Comparison of ENCODE assay signal across 30 mouse cellular contexts in the genomic region with DNA sequence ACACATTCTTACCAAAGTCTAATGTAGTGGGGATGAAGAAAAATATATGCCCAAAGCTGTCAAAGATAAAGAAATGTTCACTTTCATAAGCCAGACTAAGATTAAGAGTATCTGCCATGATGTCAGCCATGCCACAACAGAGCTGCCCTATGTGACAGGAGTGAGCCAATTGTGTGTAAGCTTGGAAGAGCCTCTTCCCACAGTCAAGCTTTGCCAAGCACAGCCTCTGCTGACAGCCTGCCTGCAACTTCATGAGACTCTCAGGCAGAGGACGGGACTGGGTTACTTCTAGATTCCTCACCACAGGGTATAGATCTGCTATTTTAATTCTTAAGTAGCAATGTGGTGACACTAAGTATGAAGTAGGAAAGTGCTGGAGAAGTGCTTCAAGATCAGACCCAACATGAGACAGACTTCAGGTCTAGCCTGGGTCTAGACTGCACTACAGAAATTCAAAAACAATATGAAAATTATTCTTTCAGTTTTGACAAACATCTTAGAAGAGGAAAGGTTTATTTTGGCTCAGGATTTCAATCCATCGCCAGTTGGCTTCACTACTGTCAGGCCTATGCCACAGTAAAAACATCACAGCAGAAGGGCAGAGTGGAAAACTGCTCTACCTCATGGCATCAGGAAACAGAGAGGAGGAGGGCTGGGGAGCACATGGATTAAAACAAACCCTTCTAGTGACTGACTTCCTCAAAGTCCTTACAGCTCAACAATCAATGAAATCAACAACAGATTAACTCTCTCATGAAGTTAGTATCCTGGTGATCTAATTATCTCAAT. TPM values are rescaled to one million over a fixed set of nuclear protein-coding genes. Genes with fewer than 3 reads are reported as not detected.
A peak's percentile ranks its signal among the peaks of the same experiment; 100 is the strongest.
DNase-seq lines count a peak whose midpoint lies in the region; ATAC-seq and TF ChIP-seq lines count a peak whose summit lies in the region.
"Had no signal": no experiment of that assay in that cellular context is flagged by ENCODE, and none has a peak within 500 bp of the region (broad histone marks: within the 10 kb centered on the region; RNA-seq: fewer than 3 reads in every experiment).

No protein-coding gene starts in this region.

- DNase-seq in forebrain, embryonic 14.5 days (ENCODE audit: low spot score), result peak; percentile 22
- no peak for DNase-seq in forebrain, embryonic 11.5 days (ENCODE audit: low spot score)
- no peak for DNase-seq in forebrain, postnatal 0 days
- no peak for DNase-seq in forebrain, embryonic 10.5 days (ENCODE audit: extremely low spot score, low spot score)
- DNase-seq in heart, adult 11 months, result peak; percentile 87
- DNase-seq in heart, adult 2 months, result no peak
- DNase-seq in brain, embryonic 14.5 days (ENCODE audit: low read depth), result peak; percentile 37
- DNase-seq in spleen, postnatal 10 days (ENCODE audit: low spot score in 2 of 2), result no peak
- DNase-seq: adrenal gland, postnatal 10 days; adrenal gland, postnatal 36 days; cerebellum, adult 11-12 months; cerebellum, adult 9-10 months; cerebellum, postnatal 14 days; gastrocnemius, postnatal 10 days; gastrocnemius, postnatal 36 days; heart, adult 18-20 months; heart, postnatal 14 days; heart, postnatal 4 days; kidney, adult 18-20 months; kidney, adult 9 months had no signal

- no peak overlapping the region for H3K4me2 ChIP-seq in forebrain, embryonic 14.5 days (ENCODE audit: low read length)
- no peak overlapping the region for H3K4me2 ChIP-seq in forebrain, embryonic 11.5 days (ENCODE audit: low read depth, low read length, severe bottlenecking)
- H3K4me2 ChIP-seq in forebrain, postnatal 0 days (ENCODE audit: low read depth), result no peak overlapping the region
- H3K4me2 ChIP-seq: heart, embryonic 13.5 days; hindbrain, embryonic 14.5 days had no signal

- WGBS in forebrain, embryonic 14.5 days, result 80% methylated on average over 2 of the region's 2 CpGs
- WGBS in forebrain, embryonic 11.5 days, result 90% methylated on average over 2 of the region's 2 CpGs
- 58% methylated on average over 2 of the region's 2 CpGs for WGBS in forebrain, postnatal 0 days
- 95% methylated on average over 2 of the region's 2 CpGs for WGBS in forebrain, embryonic 10.5 days
- WGBS in heart, adult 2 months, result 50% methylated on average over 2 of the region's 2 CpGs

- peaks cover 4% of the 10 kb centered on the region for H3K4me1 ChIP-seq in forebrain, embryonic 14.5 days (ENCODE audit: control insufficient read depth, insufficient read depth, low read length)
- H3K4me1 ChIP-seq in forebrain, embryonic 11.5 days (replicated peaks; ENCODE audit: control insufficient read depth, insufficient read depth, low read length), result peaks cover 8% of the 10 kb centered on the region; the same call in 1 of the 2 replicates
- H3K4me1 ChIP-seq in forebrain, postnatal 0 days (ENCODE audit: insufficient read depth), result 0 out of 2 replicates have a peak, but pooled peaks cover 10% of the 10 kb centered on the region
- peaks cover 21% of the 10 kb centered on the region for H3K4me1 ChIP-seq in forebrain, embryonic 10.5 days
- no peaks in the 10 kb centered on the region; the same call in 1 of the 2 replicates for H3K4me1 ChIP-seq in heart, adult 2 months (ENCODE audit: control insufficient read depth, insufficient read depth, low read length)
- H3K4me1 ChIP-seq: heart, embryonic 10.5 days had no signal

- no peaks in the 10 kb centered on the region for H3K36me3 ChIP-seq in forebrain, embryonic 14.5 days (ENCODE audit: control insufficient read depth, insufficient read depth, low read length)
- no peaks in the 10 kb centered on the region for H3K36me3 ChIP-seq in forebrain, embryonic 11.5 days (ENCODE audit: control insufficient read depth, insufficient read depth, low read length)
- no peaks in the 10 kb centered on the region for H3K36me3 ChIP-seq in forebrain, postnatal 0 days (ENCODE audit: insufficient read depth)
- peaks cover 26% of the 10 kb centered on the region for H3K36me3 ChIP-seq in forebrain, embryonic 10.5 days (replicated peaks)
- H3K36me3 ChIP-seq in heart, adult 2 months (ENCODE audit: control insufficient read depth, insufficient read depth, low read length), result peaks cover 6% of the 10 kb centered on the region; the same call in 1 of the 2 replicates

- no peak for TF ChIP-seq EP300 in heart, adult 2 months (IDR thresholded peaks at IDR 0.05; ENCODE audit: insufficient read depth, low read depth, low read length)

- intact Hi-C loops in heart, adult 2 months (cut with DNase I), result no loop called here

- no peaks in the 10 kb centered on the region for H3K79me2 ChIP-seq in heart, adult 2 months (replicated peaks; ENCODE audit: control insufficient read depth, insufficient read depth, low read length)

- no peak for TF ChIP-seq CTCF in forebrain, postnatal 0 days (IDR thresholded peaks at IDR 0.05; ENCODE audit: low read depth)
- TF ChIP-seq CTCF in heart, adult 2 months (IDR thresholded peaks at IDR 0.05), result no peak
- TF ChIP-seq CTCF in brain, embryonic 14.5 days (IDR thresholded peaks at IDR 0.05; ENCODE audit: borderline replicate concordance, extremely low read depth, insufficient read depth, insufficient read length), result no peak

- no peaks in the 10 kb centered on the region for H3K9me3 ChIP-seq in forebrain, embryonic 14.5 days (replicated peaks; ENCODE audit: control insufficient read depth, low read length)
- no peaks in the 10 kb centered on the region for H3K9me3 ChIP-seq in forebrain, embryonic 11.5 days (ENCODE audit: control insufficient read depth, low read length)
- H3K9me3 ChIP-seq in forebrain, postnatal 0 days (ENCODE audit: low read length), result no peaks in the 10 kb centered on the region
- H3K9me3 ChIP-seq in forebrain, embryonic 10.5 days, result no peaks in the 10 kb centered on the region
- H3K9me3 ChIP-seq: heart, embryonic 10.5 days; heart, embryonic 13.5 days had no signal

- no peak overlapping the region for H3K4me3 ChIP-seq in forebrain, embryonic 14.5 days (ENCODE audit: low read depth, low read length)
- no peak overlapping the region for H3K4me3 ChIP-seq in forebrain, embryonic 11.5 days (ENCODE audit: low read depth, low read length)
- H3K4me3 ChIP-seq in forebrain, postnatal 0 days (ENCODE audit: low read depth, low read length), result no peak overlapping the region
- H3K4me3 ChIP-seq in forebrain, embryonic 10.5 days, result no peak overlapping the region
- H3K4me3 ChIP-seq in heart, adult 2 months, result no peak overlapping the region
- H3K4me3 ChIP-seq: heart, embryonic 10.5 days; heart, embryonic 13.5 days had no signal

- no peak for TF ChIP-seq POLR2A in heart, adult 2 months (IDR thresholded peaks at IDR 0.05; ENCODE audit: insufficient read depth, low read depth, low read length)
- TF ChIP-seq POLR2A in brain, embryonic 14.5 days (IDR thresholded peaks at IDR 0.05; ENCODE audit: borderline replicate concordance, extremely low read depth, insufficient read depth, insufficient read length, poor library complexity, severe bottlenecking), result no peak

- H3K27me3 ChIP-seq in forebrain, embryonic 14.5 days (replicated peaks; ENCODE audit: control insufficient read depth, insufficient read depth, low read length), result no peaks in the 10 kb centered on the region
- H3K27me3 ChIP-seq in forebrain, embryonic 11.5 days (ENCODE audit: control insufficient read depth, insufficient read depth, low read length), result no peaks in the 10 kb centered on the region
- no peaks in the 10 kb centered on the region for H3K27me3 ChIP-seq in forebrain, postnatal 0 days (ENCODE audit: insufficient read depth, low read length)
- no peaks in the 10 kb centered on the region for H3K27me3 ChIP-seq in forebrain, embryonic 10.5 days (ENCODE audit: poor library complexity, severe bottlenecking)
- H3K27me3 ChIP-seq in heart, adult 2 months (ENCODE audit: control insufficient read depth, insufficient read depth, low read length), result no peaks in the 10 kb centered on the region
- H3K27me3 ChIP-seq: heart, embryonic 13.5 days had no signal

- H3K27ac ChIP-seq in forebrain, embryonic 14.5 days (ENCODE audit: low read depth, low read length), result no peak overlapping the region
- no peak overlapping the region for H3K27ac ChIP-seq in forebrain, embryonic 11.5 days (ENCODE audit: low read depth, low read length)
- H3K27ac ChIP-seq in forebrain, postnatal 0 days (ENCODE audit: low read depth, low read length), result 0 out of 2 replicates have a peak overlapping the region, but pooled peaks have one; percentile 40
- no peak overlapping the region for H3K27ac ChIP-seq in forebrain, embryonic 10.5 days
- no peak overlapping the region for H3K27ac ChIP-seq in heart, adult 2 months
- H3K27ac ChIP-seq: heart, embryonic 10.5 days; heart, embryonic 13.5 days; hindbrain, embryonic 14.5 days; hindbrain, postnatal 0 days had no signal

- H3K9ac ChIP-seq in forebrain, embryonic 14.5 days (ENCODE audit: low read length), result no peak overlapping the region
- H3K9ac ChIP-seq in forebrain, embryonic 11.5 days (ENCODE audit: low read length), result no peak overlapping the region
- H3K9ac ChIP-seq in forebrain, postnatal 0 days, result no peak overlapping the region
- no peak overlapping the region for H3K9ac ChIP-seq in heart, adult 2 months (ENCODE audit: low read depth, low read length)
- H3K9ac ChIP-seq: heart, embryonic 13.5 days; hindbrain, embryonic 14.5 days had no signal

- no peak for ATAC-seq in forebrain, embryonic 14.5 days
- no peak for ATAC-seq in forebrain, embryonic 11.5 days (replicated peaks; ENCODE audit: low FRiP score)
- ATAC-seq in forebrain, postnatal 0 days, result peak; percentile 80
- ATAC-seq: activated CD4-positive, CD25-positive, alpha-beta regulatory T cell, adult 4 months; hindbrain, postnatal 0 days; inflammation-experienced regulatory T-cells, adult 6 months; intestine, embryonic 16.5 days had no signal

RNA-seq across cellular contexts. Expression of a gene that starts 10.6 kb away (rescaled TPM):
- polyA plus RNA-seq in forebrain, embryonic 14.5 days (2014; fragmentation: Nextera tagmentation; extraction: Ambion mirVana), result 30.1 and 32.0 TPM in 2 replicates
- polyA plus RNA-seq in forebrain, embryonic 11.5 days (2014; fragmentation: Nextera tagmentation; extraction: Ambion mirVana), result 24.8 and 27.5 TPM in 2 replicates
- total RNA-seq in forebrain, postnatal 0 days (2014; rRNA removed), result 66.2 and 75.0 TPM in 2 replicates
- polyA plus RNA-seq in forebrain, postnatal 0 days (2015; fragmentation: Nextera tagmentation; extraction: Ambion mirVana), result 28.3 and 28.6 TPM in 2 replicates
- polyA plus RNA-seq in forebrain, embryonic 10.5 days (2016; fragmentation: Nextera tagmentation; extraction: Ambion mirVana), result 21.3 and 22.7 TPM in 2 replicates
- total RNA-seq in heart, adult 2 months (2021), result 10 to 100 TPM; 35.4 to 39.4 TPM
- 13.4 and 31.8 TPM in 2 replicates for polyA plus RNA-seq in heart, adult 2 months (2012; rRNA removed)
- polyA plus RNA-seq in brain, embryonic 14.5 days (2012; rRNA removed), result 49.4 and 50.8 TPM in 2 replicates

RNA-seq across cellular contexts. Expression of a gene that starts 26.1 kb away (rescaled TPM):
- polyA plus RNA-seq in forebrain, embryonic 14.5 days (2014; fragmentation: Nextera tagmentation; extraction: Ambion mirVana), result 78.5 and 85.9 TPM in 2 replicates
- 36.0 and 37.4 TPM in 2 replicates for polyA plus RNA-seq in forebrain, embryonic 11.5 days (2014; fragmentation: Nextera tagmentation; extraction: Ambion mirVana)
- 80.7 and 81.2 TPM in 2 replicates for total RNA-seq in forebrain, postnatal 0 days (2014; rRNA removed)
- 81.0 and 99.0 TPM in 2 replicates for polyA plus RNA-seq in forebrain, postnatal 0 days (2015; fragmentation: Nextera tagmentation; extraction: Ambion mirVana)
- polyA plus RNA-seq in forebrain, embryonic 10.5 days (2016; fragmentation: Nextera tagmentation; extraction: Ambion mirVana), result 20.8 and 23.0 TPM in 2 replicates
- total RNA-seq in heart, adult 2 months (2021), result 10 to 100 TPM; 16.1 to 18.3 TPM
- polyA plus RNA-seq in heart, adult 2 months (2012; rRNA removed), result 14.1 and 14.2 TPM in 2 replicates
- polyA plus RNA-seq in brain, embryonic 14.5 days (2012; rRNA removed), result 46.3 and 53.0 TPM in 2 replicates

RNA-seq across cellular contexts. Expression of a gene that starts 45.3 kb away (rescaled TPM):
- polyA plus RNA-seq in forebrain, embryonic 14.5 days (2014; fragmentation: Nextera tagmentation; extraction: Ambion mirVana), result 63.5 and 76.4 TPM in 2 replicates
- 61.1 and 68.0 TPM in 2 replicates for polyA plus RNA-seq in forebrain, embryonic 11.5 days (2014; fragmentation: Nextera tagmentation; extraction: Ambion mirVana)
- total RNA-seq in forebrain, postnatal 0 days (2014; rRNA removed), result 30.7 and 42.3 TPM in 2 replicates
- 80.4 and 81.7 TPM in 2 replicates for polyA plus RNA-seq in forebrain, postnatal 0 days (2015; fragmentation: Nextera tagmentation; extraction: Ambion mirVana)
- polyA plus RNA-seq in forebrain, embryonic 10.5 days (2016; fragmentation: Nextera tagmentation; extraction: Ambion mirVana), result 80.7 and 85.0 TPM in 2 replicates
- 100 to 1,000 TPM in 1 of 2 experiments, 10 to 100 TPM in 1; 90.6 to 102 TPM for total RNA-seq in heart, adult 2 months (2021)
- 126 and 156 TPM in 2 replicates for polyA plus RNA-seq in heart, adult 2 months (2012; rRNA removed)
- 51.3 and 69.0 TPM in 2 replicates for polyA plus RNA-seq in brain, embryonic 14.5 days (2012; rRNA removed)

RNA-seq across cellular contexts. Expression of a gene that starts 46.0 kb away (rescaled TPM):
- 91.4 and 114 TPM in 2 replicates for polyA plus RNA-seq in forebrain, embryonic 14.5 days (2014; fragmentation: Nextera tagmentation; extraction: Ambion mirVana)
- polyA plus RNA-seq in forebrain, embryonic 11.5 days (2014; fragmentation: Nextera tagmentation; extraction: Ambion mirVana), result 97.5 and 108 TPM in 2 replicates
- 123 and 143 TPM in 2 replicates for total RNA-seq in forebrain, postnatal 0 days (2014; rRNA removed)
- polyA plus RNA-seq in forebrain, postnatal 0 days (2015; fragmentation: Nextera tagmentation; extraction: Ambion mirVana), result 45.9 and 56.4 TPM in 2 replicates
- 69.9 and 74.9 TPM in 2 replicates for polyA plus RNA-seq in forebrain, embryonic 10.5 days (2016; fragmentation: Nextera tagmentation; extraction: Ambion mirVana)
- total RNA-seq in heart, adult 2 months (2021), result 10 to 100 TPM; 55.0 to 55.2 TPM
- 7.3 and 17.2 TPM in 2 replicates for polyA plus RNA-seq in heart, adult 2 months (2012; rRNA removed)
- polyA plus RNA-seq in brain, embryonic 14.5 days (2012; rRNA removed), result 62.6 and 75.9 TPM in 2 replicates

RNA-seq across cellular contexts. Expression of a gene that starts 58.5 kb away (rescaled TPM):
- polyA plus RNA-seq in forebrain, embryonic 14.5 days (2014; fragmentation: Nextera tagmentation; extraction: Ambion mirVana), result not detected in 2 replicates
- polyA plus RNA-seq in forebrain, embryonic 11.5 days (2014; fragmentation: Nextera tagmentation; extraction: Ambion mirVana), result 0.25 TPM in 1 of 2 replicates, not detected in the other
- not detected in 2 replicates for total RNA-seq in forebrain, postnatal 0 days (2014; rRNA removed)
- not detected in 2 replicates for polyA plus RNA-seq in forebrain, postnatal 0 days (2015; fragmentation: Nextera tagmentation; extraction: Ambion mirVana)
- 0.09 and 0.18 TPM in 2 replicates for polyA plus RNA-seq in forebrain, embryonic 10.5 days (2016; fragmentation: Nextera tagmentation; extraction: Ambion mirVana)
- total RNA-seq in heart, adult 2 months (2021), result not detected
- 0.12 TPM in 1 of 2 replicates, not detected in the other for polyA plus RNA-seq in heart, adult 2 months (2012; rRNA removed)
- polyA plus RNA-seq in brain, embryonic 14.5 days (2012; rRNA removed), result not detected in 2 replicates
- total RNA-seq: adrenal gland, postnatal 36 days; gastrocnemius, postnatal 10 days; gastrocnemius, postnatal 36 days; heart, adult 18-20 months; heart, postnatal 14 days; heart, postnatal 4 days; hindbrain, postnatal 0 days had no signal
- polyA plus RNA-seq: activated CD4-positive, CD25-positive, alpha-beta regulatory T cell, adult 4 months; embryonic facial prominence, embryonic 11.5 days; frontal cortex, adult 2 months; heart, embryonic 13.5 days; heart, embryonic 16.5 days; hindbrain, embryonic 14.5 days; hindbrain, postnatal 0 days; intestine, embryonic 16.5 days had no signal

Comparison
In these comparisons a context has a peak if more than half of its experiments do, and no peak if none do; other contexts are left out.
1. DNase-seq: peak in forebrain, embryonic 14.5 days (single experiment), heart, adult 11 months (single experiment) and brain, embryonic 14.5 days (single experiment); none in forebrain, embryonic 11.5 days (single experiment), forebrain, postnatal 0 days (single experiment), forebrain, embryonic 10.5 days (single experiment), heart, adult 2 months (0 of 2) and spleen, postnatal 10 days (0 of 2).